Mouse (Mus musculus): ENCODE measurements around the gene Gm7945. TPM values are rescaled to one million over a fixed set of nuclear protein-coding genes. Genes with fewer than 3 reads are reported as not detected.
"Not testable (repeated sequence)": the region's sequence is repeated elsewhere in the genome, so short reads cannot be mapped to it uniquely, and the experiment has no call there.

Gm7945 gene
- polyA plus RNA-seq (2016; fragmentation: Nextera tagmentation; extraction: Ambion mirVana), result not detected in 2 replicates

GRCm38 (mm10) chr14:41386279-41386678, at the start of gene Gm7945:
Gene Gm7945, minus strand, starts transcription at chr14:41386379.
- H3K9ac ChIP-seq (replicated peaks); ATAC-seq (ENCODE audit: insufficient number of reproducible peaks, insufficient read depth, low FRiP score, low TSS enrichment, low read depth); H3K9me3 ChIP-seq; H3K4me2 ChIP-seq; H3K4me3 ChIP-seq (replicated peaks); H3K4me1 ChIP-seq (replicated peaks); H3K27me3 ChIP-seq; H3K36me3 ChIP-seq; H3K27ac ChIP-seq: not testable (repeated sequence)
- no CpG with 5 or more reads among the region's 3 CpGs for WGBS

DNA sequence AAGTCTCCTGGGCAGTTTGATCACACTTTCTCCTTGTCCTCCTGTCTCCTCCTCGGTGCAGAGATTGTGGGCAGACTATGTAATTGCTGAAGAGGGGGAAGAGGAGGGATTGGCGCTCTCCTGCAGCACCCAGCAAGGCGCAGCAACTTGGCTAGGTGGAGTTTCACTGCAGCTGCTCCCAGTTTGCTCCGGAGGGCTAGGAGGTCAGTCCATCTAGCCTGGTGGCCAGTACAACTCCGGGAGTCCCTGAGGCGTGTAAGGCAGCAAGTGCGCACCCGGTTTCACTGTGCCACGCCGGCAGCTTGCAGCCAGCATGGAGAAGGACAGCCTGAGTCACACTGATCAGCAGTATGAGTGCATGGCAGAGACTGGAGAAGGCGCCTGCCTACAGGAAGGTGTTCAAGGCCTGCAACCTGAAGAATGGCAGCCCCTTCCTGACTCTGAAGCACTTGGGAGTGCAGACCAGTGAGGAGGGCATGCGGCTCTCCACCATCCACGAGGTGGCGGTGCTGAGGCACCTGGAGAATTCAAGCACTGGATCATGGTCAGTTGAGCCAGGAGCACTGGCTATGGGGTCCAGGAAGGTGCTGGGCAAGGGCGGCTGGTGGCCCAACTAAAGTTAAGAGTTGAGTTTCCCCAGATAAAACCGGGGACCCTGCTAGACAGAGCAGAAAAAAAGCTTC, 39.4 kb upstream of the Gm7945 start:
- ATAC-seq (ENCODE audit: insufficient number of reproducible peaks, insufficient read depth, low FRiP score, low TSS enrichment, low read depth); H3K4me1 ChIP-seq (replicated peaks); H3K27ac ChIP-seq; H3K9me3 ChIP-seq; H3K27me3 ChIP-seq; H3K9ac ChIP-seq (replicated peaks); H3K36me3 ChIP-seq; H3K4me3 ChIP-seq (replicated peaks): not testable (repeated sequence)
- WGBS, result 15% methylated on average over 13 of the region's 16 CpGs
- H3K4me2 ChIP-seq, result peak overlapping the region; percentile 30

GRCm38 (mm10) chr14:41424694-41425093, 38.5 kb upstream of the Gm7945 start:
- WGBS, result 7% methylated on average over 14 of the region's 14 CpGs
- not testable (repeated sequence) for H3K9ac ChIP-seq (replicated peaks); H3K4me1 ChIP-seq (replicated peaks); ATAC-seq (ENCODE audit: insufficient number of reproducible peaks, insufficient read depth, low FRiP score, low TSS enrichment, low read depth); H3K4me3 ChIP-seq (replicated peaks); H3K27me3 ChIP-seq; H3K27ac ChIP-seq; H3K36me3 ChIP-seq; H3K9me3 ChIP-seq
- H3K4me2 ChIP-seq, result peak overlapping the region; percentile 30

- H3K27me3 ChIP-seq; H3K9ac ChIP-seq (replicated peaks); H3K36me3 ChIP-seq; H3K4me3 ChIP-seq (replicated peaks); H3K9me3 ChIP-seq; H3K4me2 ChIP-seq; H3K4me1 ChIP-seq (replicated peaks); ATAC-seq (ENCODE audit: insufficient number of reproducible peaks, insufficient read depth, low FRiP score, low TSS enrichment, low read depth); H3K27ac ChIP-seq: not testable (repeated sequence)
- no CpG with 5 or more reads among the region's 2 CpGs for WGBS
Observed at GRCm38 (mm10) chr14:41408181-41408580, 22.0 kb upstream of the Gm7945 start, which contains the start of gene Gm6482. Gene Gm6482, minus strand, starts transcription at chr14:41408281.

DNA sequence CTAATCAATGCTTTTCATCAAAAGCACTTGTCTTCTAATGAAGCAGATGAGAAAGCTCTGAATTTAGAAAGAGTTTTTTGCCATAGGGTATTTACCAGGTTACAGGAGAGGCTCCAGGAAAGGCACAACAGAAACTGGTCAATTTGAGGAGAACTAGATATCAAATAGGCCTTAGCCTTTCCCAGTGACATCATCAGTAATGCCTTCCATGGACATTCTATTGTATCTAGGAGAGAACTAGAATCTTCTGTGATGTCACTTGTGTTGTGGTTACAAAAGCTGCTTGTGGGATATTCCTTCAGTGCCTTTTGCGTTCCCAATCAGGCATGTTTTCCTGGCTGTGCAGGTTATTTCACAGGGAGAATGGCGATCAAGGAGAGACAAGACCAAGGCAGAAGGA, 37.9 kb downstream of the Gm7945 start, which contains the start of gene Gm5798:
Gene Gm5798, plus strand, starts transcription at position 301 of the 400 bp plus-strand sequence.
- H3K27me3 ChIP-seq; ATAC-seq (ENCODE audit: insufficient number of reproducible peaks, insufficient read depth, low FRiP score, low TSS enrichment, low read depth); H3K9me3 ChIP-seq; H3K4me3 ChIP-seq (replicated peaks); H3K27ac ChIP-seq; H3K4me1 ChIP-seq (replicated peaks); H3K36me3 ChIP-seq; H3K9ac ChIP-seq (replicated peaks); H3K4me2 ChIP-seq: not testable (repeated sequence)
- 72% methylated on average over 2 of the region's 2 CpGs for WGBS

Other genes with a start within 250 kb of the Gm7945 start
- gene Mbl1, start 234.9 kb downstream of the Gm7945 start, polyA plus RNA-seq (2016; fragmentation: Nextera tagmentation; extraction: Ambion mirVana), result not detected in 2 replicates
- gene Sftpd, start 201.2 kb downstream of the Gm7945 start, polyA plus RNA-seq (2016; fragmentation: Nextera tagmentation; extraction: Ambion mirVana), result not detected in 2 replicates
- not detected in 2 replicates for gene Gm2832, start 107.6 kb downstream of the Gm7945 start, polyA plus RNA-seq (2016; fragmentation: Nextera tagmentation; extraction: Ambion mirVana)
- not detected in 2 replicates for gene Gm5798, start 37.8 kb downstream of the Gm7945 start, polyA plus RNA-seq (2016; fragmentation: Nextera tagmentation; extraction: Ambion mirVana)
- not detected in 2 replicates for gene Gm6482, start 21.9 kb upstream of the Gm7945 start, polyA plus RNA-seq (2016; fragmentation: Nextera tagmentation; extraction: Ambion mirVana)
- not detected in 2 replicates for gene Gm7954, start 67.1 kb upstream of the Gm7945 start, polyA plus RNA-seq (2016; fragmentation: Nextera tagmentation; extraction: Ambion mirVana)
- gene Gm3486, start 103.1 kb upstream of the Gm7945 start, polyA plus RNA-seq (2016; fragmentation: Nextera tagmentation; extraction: Ambion mirVana), result not detected in 2 replicates
- not detected in 2 replicates for gene Gm7970, start 169.2 kb upstream of the Gm7945 start, polyA plus RNA-seq (2016; fragmentation: Nextera tagmentation; extraction: Ambion mirVana)
- not detected in 2 replicates for gene 1700049E17Rik2, start 186.8 kb upstream of the Gm7945 start, polyA plus RNA-seq (2016; fragmentation: Nextera tagmentation; extraction: Ambion mirVana)
- gene Gm3072, start 238.2 kb upstream of the Gm7945 start, polyA plus RNA-seq (2016; fragmentation: Nextera tagmentation; extraction: Ambion mirVana), result not detected in 2 replicates

Data from limb, embryonic 12.5 days (tissue).